Mouse (Mus musculus) forelimb bud, embryonic 11.5 days (tissue): ENCODE measurements around the gene Chmp4b.
A peak's percentile ranks its signal among the peaks of the same experiment; 100 is the strongest.

Experiments
- DNase-seq: peaks from one replicate; pipeline ENCODE4 v3.0.0-alpha.2; 2012; ENCODE audit warnings: low read depth, low spot score

Chmp4b gene

GRCm38 (mm10) chr2:154682712-154683111 lies 31.2 kb downstream of the Chmp4b start:
- DNase-seq, result no peak

- DNase-seq, result no peak
Observed at GRCm38 (mm10) chr2:154684901-154685470, 33.5 kb downstream of the Chmp4b start.

GRCm38 (mm10) chr2:154685772-154686171 lies 34.3 kb downstream of the Chmp4b start:
- no peak for DNase-seq

GRCm38 (mm10) chr2:154686819-154687218 lies 35.3 kb downstream of the Chmp4b start:
- DNase-seq, result no peak

GRCm38 (mm10) chr2:154689391-154689790 lies 37.9 kb downstream of the Chmp4b start:
- DNase-seq, result no peak

GRCm38 (mm10) chr2:154690959-154691358 lies 39.5 kb downstream of the Chmp4b start:
- no peak for DNase-seq

- no peak for DNase-seq
Observed at GRCm38 (mm10) chr2:154693186-154693940, 41.9 kb downstream of the Chmp4b start.

GRCm38 (mm10) chr2:154693941-154694256 lies 42.4 kb downstream of the Chmp4b start:
- DNase-seq, result no peak

- no peak for DNase-seq
Observed at GRCm38 (mm10) chr2:154695690-154696089, 44.2 kb downstream of the Chmp4b start.

- DNase-seq, result no peak
Observed at GRCm38 (mm10) chr2:154696660-154697059, 45.2 kb downstream of the Chmp4b start.

GRCm38 (mm10) chr2:154699360-154699759 lies 47.9 kb downstream of the Chmp4b start:
- no peak for DNase-seq

- DNase-seq, result no peak
Observed at GRCm38 (mm10) chr2:154700177-154700576, 48.7 kb downstream of the Chmp4b start.

GRCm38 (mm10) chr2:154702637-154703315 lies 51.3 kb downstream of the Chmp4b start:
- peak; percentile 79 for DNase-seq

- no peak for DNase-seq
Observed at GRCm38 (mm10) chr2:154706526-154707280, 55.2 kb downstream of the Chmp4b start.

- no peak for DNase-seq
Observed at GRCm38 (mm10) chr2:154707284-154707683, 55.8 kb downstream of the Chmp4b start.

- DNase-seq, result no peak
Observed at GRCm38 (mm10) chr2:154707830-154708385, 56.4 kb downstream of the Chmp4b start.

- no peak for DNase-seq
Observed at GRCm38 (mm10) chr2:154711701-154712100, 60.2 kb downstream of the Chmp4b start.

GRCm38 (mm10) chr2:154712271-154712677 lies 60.8 kb downstream of the Chmp4b start:
- DNase-seq, result peak; percentile 66

- DNase-seq, result no peak
Observed at GRCm38 (mm10) chr2:154713083-154713482, 61.6 kb downstream of the Chmp4b start.

- no peak for DNase-seq
Observed at GRCm38 (mm10) chr2:154713964-154714363, 62.5 kb downstream of the Chmp4b start.

GRCm38 (mm10) chr2:154716586-154716985 lies 65.1 kb downstream of the Chmp4b start:
- no peak for DNase-seq

GRCm38 (mm10) chr2:154717081-154717480 lies 65.6 kb downstream of the Chmp4b start:
- DNase-seq, result no peak
